Mouse (Mus musculus) G1E (cell line): ENCODE results near the gene Mrpl34.

Source experiments
- CTCF ChIP-seq: IDR thresholded peaks from 2 replicates; pipeline ENCODE4 v1.5.1; 2012; ENCODE audit warnings: low read depth, low read length, inconsistent platforms, mixed read lengths
- GATA1 ChIP-seq: IDR thresholded peaks from 2 replicates; pipeline ENCODE4 v1.6.1; 2012; ENCODE audit warnings: borderline replicate concordance, low read length, inconsistent platforms, mixed read lengths
- POLR2AphosphoS5 ChIP-seq: IDR thresholded peaks from 2 replicates; pipeline ENCODE4 v1.6.1; 2012; ENCODE audit warnings: low read depth, low read length, inconsistent platforms; ENCODE audit not compliant: insufficient replicate concordance

- no peak for TF ChIP-seq CTCF
- no peak for TF ChIP-seq GATA1
- TF ChIP-seq POLR2AphosphoS5, result no peak
These were observed 14.2 kb downstream of the Mrpl34 start for GRCm38 (mm10) chr8:71478943-71479342.
